Mouse (Mus musculus): ENCODE data around the gene Pip5k1a. TPM values are rescaled to one million over a fixed set of nuclear protein-coding genes. Genes with fewer than 3 reads are reported as not detected.
A peak's percentile ranks its signal among the peaks of the same experiment; 100 is the strongest.
"Not testable (repeated sequence)": the region's sequence is repeated elsewhere in the genome, so short reads cannot be mapped to it uniquely, and the experiment has no call there.

Pip5k1a gene
- polyA plus RNA-seq, 1 experiment from 2014 or later = 20.6 TPM

DNA sequence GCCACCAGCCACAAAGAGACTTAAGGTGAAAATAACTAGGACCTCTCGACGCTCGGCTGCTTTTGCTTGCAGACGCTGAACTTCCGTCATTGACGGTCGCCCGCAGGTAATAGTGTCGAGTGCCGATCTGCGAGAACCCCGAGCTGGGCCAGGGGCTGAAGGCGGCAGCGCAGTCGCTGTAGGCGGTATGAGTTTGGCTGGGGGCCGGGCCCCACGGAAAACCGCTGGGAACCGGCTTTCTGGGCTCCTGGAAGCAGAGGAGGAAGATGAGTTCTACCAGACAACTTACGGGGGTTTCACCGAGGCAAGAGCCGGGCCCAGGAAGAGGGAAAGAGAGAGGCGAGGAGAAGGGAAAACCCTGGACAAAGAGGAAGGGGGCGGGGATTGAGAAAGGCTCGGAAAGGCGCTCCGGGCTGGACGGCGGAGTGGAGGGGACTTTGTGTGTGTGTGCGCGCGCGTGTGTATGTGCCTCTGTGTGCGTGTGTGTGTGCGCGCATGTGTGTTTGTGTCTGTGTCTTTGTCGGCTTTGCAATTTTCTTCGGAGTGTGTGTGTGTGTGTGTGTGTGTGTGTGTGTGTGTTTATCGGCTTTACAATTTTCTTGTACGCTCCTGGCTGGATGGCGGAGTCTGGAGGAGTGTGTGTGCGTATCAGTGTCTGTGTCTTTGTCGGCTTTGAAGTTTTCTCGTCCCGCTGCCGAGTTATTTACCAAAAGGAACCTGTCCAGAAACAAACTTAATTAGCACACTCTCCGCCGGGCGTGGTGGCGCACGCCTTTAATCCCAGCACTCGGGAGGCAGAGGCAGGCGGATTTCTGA, 4.4 kb upstream of the Pip5k1a start, which contains the start of gene Vps72:
Gene Vps72 (plus strand): TSS at position 112 of the 816 bp plus-strand sequence.
- Histone ChIP-seq H3K36me3 (ENCODE audit: poor library complexity, severe bottlenecking) (peaks cover 17% of the 10 kb centered on the region), H3K4me3 (peak within 1 kb of the TSS; percentile 79), H3K4me2 (peak within 1 kb of the TSS; percentile 55), H3K9ac (peak within 1 kb of the TSS; percentile 84), H3K9me3 (replicated peaks) (no peaks in the 10 kb centered on the region), H3K27me3 (no peaks in the 10 kb centered on the region), H3K4me1 (peaks cover 9% of the 10 kb centered on the region), H3K27ac (peak within 1 kb of the TSS; percentile 98)
- WGBS = under 1% methylated on average over 54 of the region's 54 CpGs
- peak; percentile 73 for ATAC-seq

DNA sequence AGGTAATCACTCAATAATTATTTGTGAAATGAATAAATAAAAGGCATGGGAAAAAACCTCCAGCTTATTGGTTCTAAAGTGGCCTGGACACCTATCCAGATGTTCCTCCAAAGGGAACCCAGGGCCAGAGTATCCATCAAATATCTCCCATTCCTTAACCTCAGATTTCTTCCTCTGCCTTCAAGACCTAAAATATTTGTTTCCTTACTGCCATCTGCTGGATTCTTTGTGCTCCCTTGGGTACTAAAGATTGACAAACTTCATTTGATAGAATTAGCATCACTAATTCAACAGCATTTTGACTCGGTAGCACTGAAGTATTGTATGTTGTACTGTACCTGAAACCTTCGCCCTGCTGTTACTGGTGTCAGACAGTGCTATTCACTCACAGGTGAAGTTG, 1.2 kb upstream of the Pip5k1a start:
- 70% methylated on average over 2 of the region's 2 CpGs for WGBS

DNA sequence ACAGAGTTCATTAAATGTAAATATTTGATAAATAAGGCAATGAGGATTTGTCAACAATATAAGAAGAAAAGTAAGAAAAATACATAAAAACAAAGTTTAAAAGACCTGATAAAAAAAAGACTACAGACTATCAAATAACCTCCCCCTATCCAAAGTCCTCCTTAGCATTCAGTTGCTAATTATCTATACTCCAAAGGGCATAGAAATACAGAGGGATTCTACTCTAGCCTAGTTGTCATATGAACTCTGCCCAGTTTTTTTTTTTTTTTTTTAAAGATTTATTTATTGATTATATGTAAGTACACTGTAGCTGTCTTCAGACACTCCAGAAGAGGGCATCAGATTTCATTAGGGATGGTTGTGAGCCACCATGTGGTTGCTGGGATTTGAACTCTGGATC, 578 bp upstream of the Pip5k1a start:
- not testable (repeated sequence) for ATAC-seq; H3K36me3 ChIP-seq (ENCODE audit: poor library complexity, severe bottlenecking); H3K27me3 ChIP-seq; H3K9me3 ChIP-seq (replicated peaks); H3K27ac ChIP-seq; H3K9ac ChIP-seq
- peak overlapping the region; percentile 63 for H3K4me2 ChIP-seq
- peaks cover 17% of the 10 kb centered on the region for H3K4me1 ChIP-seq
- peak overlapping the region; percentile 100 for H3K4me3 ChIP-seq

More for the DNA sequence above, 1.2 kb upstream of the Pip5k1a start:
- H3K4me2 ChIP-seq = no peak overlapping the region
- H3K9ac ChIP-seq = no peak overlapping the region
- H3K4me1 ChIP-seq = peaks cover 21% of the 10 kb centered on the region
- no peak for ATAC-seq
- no peaks in the 10 kb centered on the region for H3K9me3 ChIP-seq (replicated peaks)
- H3K27me3 ChIP-seq = no peaks in the 10 kb centered on the region
- H3K36me3 ChIP-seq (ENCODE audit: poor library complexity, severe bottlenecking) = 0 out of 2 replicates have a peak, but pooled peaks cover 4% of the 10 kb centered on the region
- H3K27ac ChIP-seq = no peak overlapping the region
- H3K4me3 ChIP-seq = no peak overlapping the region

DNA sequence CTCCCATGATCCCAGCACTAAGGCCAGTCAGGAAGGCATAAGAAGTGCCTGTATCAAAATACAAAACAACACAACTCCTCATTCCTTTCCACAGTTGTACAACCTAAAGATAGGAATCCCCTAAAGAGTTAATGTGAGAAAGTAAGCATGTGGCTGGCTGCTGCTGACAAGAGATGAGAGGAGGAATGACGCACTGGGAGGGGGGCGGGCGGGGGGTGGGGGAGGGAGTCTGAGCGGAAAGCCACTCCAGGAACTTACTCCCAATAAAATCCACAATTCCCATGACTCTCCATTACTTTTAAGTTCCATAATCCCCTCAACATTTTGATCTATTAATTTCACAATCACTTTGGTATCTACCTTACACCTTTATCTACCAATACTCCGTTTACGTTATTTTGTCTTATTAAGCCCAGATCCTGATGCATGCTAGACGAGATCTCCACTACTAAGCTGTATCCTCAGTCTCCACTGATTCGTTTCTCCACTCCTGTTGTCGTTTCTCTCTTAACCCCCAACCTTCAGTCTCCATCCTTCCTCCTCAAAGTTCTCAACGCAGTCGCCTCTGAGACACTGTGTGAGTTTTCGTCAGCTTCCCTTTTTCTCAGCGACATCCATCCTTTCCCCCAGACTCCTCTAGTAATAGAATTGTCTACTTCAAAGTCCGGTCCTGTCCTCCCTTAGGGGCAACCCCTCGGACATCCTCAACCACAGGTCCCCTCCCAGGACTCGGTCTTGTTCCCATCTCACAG, 968 bp downstream of the Pip5k1a start:
- H3K4me3 ChIP-seq = peak overlapping the region; percentile 100
- 0 out of 2 replicates have a peak, but pooled peaks cover 11% of the 10 kb centered on the region for H3K36me3 ChIP-seq (ENCODE audit: poor library complexity, severe bottlenecking)
- no peak for ATAC-seq
- peaks cover 20% of the 10 kb centered on the region for H3K4me1 ChIP-seq
- peak overlapping the region; percentile 85 for H3K4me2 ChIP-seq
- peak overlapping the region; percentile 82 for H3K27ac ChIP-seq
- no peaks in the 10 kb centered on the region for H3K27me3 ChIP-seq
- no peaks in the 10 kb centered on the region for H3K9me3 ChIP-seq (replicated peaks)
- WGBS = under 1% methylated on average over 16 of the region's 16 CpGs
- peak overlapping the region; percentile 94 for H3K9ac ChIP-seq

DNA sequence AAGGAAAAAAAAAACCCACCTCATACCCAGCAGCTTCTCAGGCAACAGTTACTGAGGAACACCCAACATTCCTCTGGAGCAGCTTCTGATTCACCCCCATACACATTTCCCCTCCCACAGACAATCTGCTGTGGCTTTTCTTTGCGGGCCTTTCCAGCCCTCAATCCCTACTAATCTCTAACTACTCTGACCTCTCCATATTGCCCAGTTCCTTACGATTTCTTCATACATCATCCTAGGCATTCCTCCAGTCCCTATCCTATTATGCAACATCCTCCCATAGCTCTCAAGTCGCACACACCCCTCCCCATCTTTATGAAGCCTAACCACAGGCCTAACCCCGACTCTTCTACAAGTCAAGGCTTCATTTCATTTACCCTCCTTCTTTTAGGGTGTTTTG, 1.6 kb downstream of the Pip5k1a start:
- Histone ChIP-seq H3K9ac (peak overlapping the region; percentile 94), H3K4me2 (peak overlapping the region; percentile 85), H3K9me3 (replicated peaks) (no peaks in the 10 kb centered on the region), H3K27me3 (no peaks in the 10 kb centered on the region), H3K4me3 (peak overlapping the region; percentile 100), H3K36me3 (ENCODE audit: poor library complexity, severe bottlenecking) (0 out of 2 replicates have a peak, but pooled peaks cover 11% of the 10 kb centered on the region), H3K4me1 (peaks cover 20% of the 10 kb centered on the region), H3K27ac (no peak overlapping the region)
- no peak for ATAC-seq
- WGBS = 83% methylated on average over 4 of the region's 4 CpGs

DNA sequence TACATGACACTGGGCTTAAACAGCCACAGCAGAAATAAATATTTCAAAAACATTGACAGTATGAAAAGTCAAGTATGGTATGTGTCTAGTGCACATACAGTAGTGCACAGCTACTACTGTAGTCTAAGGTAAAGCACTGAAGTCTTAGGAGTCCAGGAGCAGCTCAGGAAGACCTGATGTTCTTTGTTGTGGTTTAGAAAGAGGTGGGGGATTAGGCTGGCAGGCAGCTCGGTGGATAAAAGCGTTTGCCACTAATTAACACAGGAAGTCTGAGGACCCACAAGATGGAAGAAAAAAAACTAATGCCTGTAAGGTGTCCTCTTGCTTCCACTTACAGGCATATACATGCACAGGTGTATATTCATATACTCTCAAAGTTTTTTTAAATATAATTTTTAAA, 5.9 kb downstream of the Pip5k1a start:
- H3K27me3 ChIP-seq = no peaks in the 10 kb centered on the region

DNA sequence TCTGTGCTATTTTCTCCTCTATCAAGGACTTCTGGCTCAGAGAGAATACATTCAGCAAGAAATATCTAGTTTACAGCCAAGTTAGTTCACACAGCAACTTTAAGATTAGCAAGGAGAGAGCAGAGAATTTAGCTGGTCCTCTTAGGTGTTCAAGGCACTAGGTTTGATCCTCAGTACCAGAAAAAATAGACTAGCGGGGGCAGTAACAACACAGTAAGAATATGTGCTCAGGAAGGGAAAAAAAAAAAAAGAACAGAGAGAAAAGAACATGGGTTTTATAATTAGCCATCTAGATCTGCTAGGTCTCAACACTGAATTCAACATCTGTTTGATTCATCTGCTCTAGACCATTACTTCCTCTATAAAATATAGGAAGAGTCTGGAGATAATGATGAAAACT, 18.7 kb downstream of the Pip5k1a start:
- Histone ChIP-seq H3K36me3 (ENCODE audit: poor library complexity, severe bottlenecking) (peaks cover 6% of the 10 kb centered on the region; the same call in 1 of the 2 replicates), H3K9me3 (replicated peaks) (no peaks in the 10 kb centered on the region), H3K27me3 (no peaks in the 10 kb centered on the region), H3K4me1 (no peaks in the 10 kb centered on the region), H3K4me2 (no peak overlapping the region), H3K9ac (no peak overlapping the region), H3K27ac (no peak overlapping the region), H3K4me3 (no peak overlapping the region)
- WGBS = 96% methylated on average over 1 of the region's 1 CpGs
- ATAC-seq = no peak

More for the DNA sequence above, 5.9 kb downstream of the Pip5k1a start:
- Histone ChIP-seq H3K9ac (no peak overlapping the region), H3K27ac (no peak overlapping the region), H3K9me3 (replicated peaks) (no peaks in the 10 kb centered on the region), H3K4me2 (no peak overlapping the region), H3K4me1 (peaks cover 20% of the 10 kb centered on the region), H3K4me3 (no peak overlapping the region), H3K36me3 (ENCODE audit: poor library complexity, severe bottlenecking) (peaks cover 24% of the 10 kb centered on the region)
- ATAC-seq = no peak
- 4% methylated on average over 2 of the region's 2 CpGs for WGBS

DNA sequence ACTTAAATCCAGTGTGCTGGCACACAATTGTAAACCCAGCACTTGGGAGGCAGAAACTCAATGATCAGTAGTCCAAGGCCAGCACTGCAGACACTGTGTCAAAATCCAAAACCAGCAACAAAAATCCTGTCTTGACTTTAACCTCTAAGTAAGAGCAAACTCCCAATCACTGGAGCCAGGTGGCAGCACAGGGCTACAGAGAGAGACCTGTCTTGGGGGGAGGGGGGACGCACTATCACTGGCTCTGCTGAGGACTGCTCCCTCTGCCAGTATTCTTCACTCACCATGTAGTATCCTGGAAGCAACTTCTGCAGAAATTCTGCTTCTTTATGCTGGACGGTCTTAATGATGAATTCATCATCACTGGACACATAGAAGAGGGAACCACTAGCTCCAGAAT, 35.1 kb downstream of the Pip5k1a start:
- WGBS = 98% methylated on average over 2 of the region's 2 CpGs

DNA sequence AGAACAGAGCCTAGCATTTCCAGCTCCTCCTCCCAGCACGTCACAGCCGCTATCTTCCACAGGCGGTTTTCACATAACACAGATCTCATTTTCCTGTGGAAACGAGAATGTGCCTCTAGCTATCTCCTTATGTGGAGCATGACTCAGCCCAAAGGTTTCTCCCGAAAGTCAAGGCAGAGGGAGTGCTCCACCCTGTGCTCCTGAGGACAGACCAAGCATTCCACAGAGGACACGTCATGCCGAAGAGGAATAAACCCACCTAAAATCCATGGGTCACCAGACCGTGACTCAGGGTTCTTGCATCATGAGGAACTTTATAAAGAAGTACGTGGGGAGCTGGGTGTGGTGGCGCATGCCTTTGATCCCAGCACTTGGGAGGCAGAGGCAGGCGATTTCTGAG, 40.2 kb downstream of the Pip5k1a start:
- H3K4me2 ChIP-seq = no peak overlapping the region
- 93% methylated on average over 11 of the region's 11 CpGs for WGBS

More for the DNA sequence above, 35.1 kb downstream of the Pip5k1a start:
- no peak overlapping the region for H3K27ac ChIP-seq
- no peaks in the 10 kb centered on the region for H3K27me3 ChIP-seq
- H3K36me3 ChIP-seq (ENCODE audit: poor library complexity, severe bottlenecking) = peaks cover 86% of the 10 kb centered on the region
- H3K4me1 ChIP-seq = no peaks in the 10 kb centered on the region
- ATAC-seq = no peak
- H3K9ac ChIP-seq = no peak overlapping the region
- H3K9me3 ChIP-seq (replicated peaks) = no peaks in the 10 kb centered on the region
- no peak overlapping the region for H3K4me3 ChIP-seq
- H3K4me2 ChIP-seq = no peak overlapping the region

DNA sequence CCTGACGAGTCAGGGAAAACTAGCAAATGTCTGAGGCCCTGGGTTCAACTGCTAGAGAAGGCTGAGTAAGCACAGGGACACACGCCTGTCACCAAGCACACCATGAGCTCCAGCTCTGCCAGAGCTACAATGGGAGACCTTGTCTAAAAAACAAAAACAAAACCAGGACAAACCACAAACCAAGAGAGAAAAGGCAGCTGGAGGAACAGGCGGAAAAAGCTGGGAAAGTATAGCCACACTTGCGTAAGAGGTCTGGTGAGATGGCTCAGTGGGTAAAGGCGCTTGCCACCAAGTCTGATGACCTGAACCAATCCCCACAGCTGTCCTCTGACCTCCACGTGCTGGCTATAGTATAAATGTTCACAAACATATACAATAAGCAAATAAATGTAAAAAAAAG, 40.6 kb downstream of the Pip5k1a start:
- peaks cover 97% of the 10 kb centered on the region for H3K36me3 ChIP-seq (ENCODE audit: poor library complexity, severe bottlenecking)
- no peak overlapping the region for H3K4me2 ChIP-seq
- no peak overlapping the region for H3K27ac ChIP-seq
- 85% methylated on average over 6 of the region's 6 CpGs for WGBS
- no peaks in the 10 kb centered on the region for H3K9me3 ChIP-seq (replicated peaks)
- H3K27me3 ChIP-seq = no peaks in the 10 kb centered on the region
- H3K4me3 ChIP-seq = no peak overlapping the region
- no peak for ATAC-seq
- no peaks in the 10 kb centered on the region for H3K4me1 ChIP-seq
- H3K9ac ChIP-seq = no peak overlapping the region

More for the DNA sequence above, 40.2 kb downstream of the Pip5k1a start:
- H3K4me1 ChIP-seq = no peaks in the 10 kb centered on the region
- no peaks in the 10 kb centered on the region for H3K27me3 ChIP-seq
- no peak for ATAC-seq
- no peak overlapping the region for H3K4me3 ChIP-seq
- no peak overlapping the region for H3K27ac ChIP-seq
- H3K9me3 ChIP-seq (replicated peaks) = no peaks in the 10 kb centered on the region
- peaks cover 97% of the 10 kb centered on the region for H3K36me3 ChIP-seq (ENCODE audit: poor library complexity, severe bottlenecking)
- no peak overlapping the region for H3K9ac ChIP-seq

DNA sequence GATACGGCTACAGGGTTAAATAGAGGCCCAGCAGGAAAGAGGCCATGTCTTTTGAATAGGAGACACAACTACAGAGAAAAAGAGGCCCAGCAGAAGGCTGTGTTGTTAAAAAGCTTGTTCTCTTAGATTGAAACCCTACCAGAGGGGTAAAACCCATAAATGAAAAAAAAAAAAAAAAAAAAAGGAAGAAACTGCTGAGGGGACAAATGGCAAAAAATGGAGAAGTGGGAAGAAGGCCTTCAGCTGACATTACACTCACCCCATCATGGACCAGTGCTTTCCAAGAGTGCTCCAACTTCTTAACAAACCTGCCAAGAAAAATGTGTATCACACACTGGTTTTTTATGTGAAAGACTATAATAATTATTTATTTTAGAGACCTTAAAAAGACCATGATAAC, 41.2 kb downstream of the Pip5k1a start:
- WGBS = 80% methylated on average over 1 of the region's 1 CpGs
- no peaks in the 10 kb centered on the region for H3K9me3 ChIP-seq (replicated peaks)
- no peaks in the 10 kb centered on the region for H3K4me1 ChIP-seq
- H3K9ac ChIP-seq = no peak overlapping the region
- ATAC-seq = no peak
- H3K4me3 ChIP-seq = no peak overlapping the region
- H3K27ac ChIP-seq = no peak overlapping the region
- no peaks in the 10 kb centered on the region for H3K27me3 ChIP-seq
- peaks cover 97% of the 10 kb centered on the region for H3K36me3 ChIP-seq (ENCODE audit: poor library complexity, severe bottlenecking)
- no peak overlapping the region for H3K4me2 ChIP-seq

DNA sequence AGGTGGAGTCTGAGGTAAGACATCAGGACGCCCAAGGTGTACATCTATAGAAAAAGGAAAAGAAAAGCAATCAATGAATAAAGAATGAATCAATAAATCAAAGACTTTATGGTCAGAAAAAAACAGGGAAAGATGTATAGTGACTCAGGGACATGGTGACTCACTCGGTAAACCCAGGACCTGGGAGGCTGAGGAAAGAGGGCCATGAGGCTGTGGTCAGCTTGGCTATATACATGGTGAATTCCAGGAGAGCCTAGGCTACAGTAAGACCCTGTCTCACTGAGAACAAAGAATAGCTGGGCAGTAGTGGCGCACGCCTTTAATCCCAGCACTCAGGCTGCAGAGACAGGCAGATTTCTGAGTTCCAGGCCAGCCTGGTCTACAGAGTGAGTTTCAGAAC, 43.0 kb downstream of the Pip5k1a start:
- no peak overlapping the region for H3K4me3 ChIP-seq
- H3K4me1 ChIP-seq = no peaks in the 10 kb centered on the region
- no peak overlapping the region for H3K4me2 ChIP-seq
- H3K27me3 ChIP-seq = no peaks in the 10 kb centered on the region
- WGBS = 95% methylated on average over 4 of the region's 4 CpGs
- H3K9ac ChIP-seq = no peak overlapping the region
- H3K9me3 ChIP-seq (replicated peaks) = no peaks in the 10 kb centered on the region
- no peak for ATAC-seq
- peaks cover 98% of the 10 kb centered on the region for H3K36me3 ChIP-seq (ENCODE audit: poor library complexity, severe bottlenecking)
- no peak overlapping the region for H3K27ac ChIP-seq

Measured in forebrain, embryonic 13.5 days (tissue).